ENCODE assay signal across 18 mouse cellular contexts in the genomic region with DNA sequence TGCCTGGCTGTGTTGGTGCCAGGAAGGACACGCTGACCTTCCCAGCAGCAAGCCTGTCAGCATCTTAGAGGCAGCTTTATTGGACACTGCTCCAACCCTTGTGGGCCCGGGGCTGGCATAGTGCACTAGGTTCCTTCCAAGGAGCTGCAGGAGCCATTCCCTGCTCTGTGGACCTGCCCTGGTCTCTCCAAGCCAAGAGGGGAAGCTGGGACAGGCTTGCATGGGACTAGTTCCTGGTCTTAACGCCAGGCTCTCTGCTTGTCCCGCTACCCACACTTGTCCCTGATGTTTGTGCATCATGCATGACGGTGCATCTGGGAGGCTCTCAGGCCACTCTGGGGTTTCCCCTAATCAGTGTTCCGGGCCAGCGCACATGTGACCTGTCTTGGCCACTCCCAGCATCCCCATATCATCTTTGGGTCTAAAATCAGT. TPM values are rescaled to one million over a fixed set of nuclear protein-coding genes. Genes with fewer than 3 reads are reported as not detected.
DNase-seq lines count a peak whose midpoint lies in the region; ATAC-seq and TF ChIP-seq lines count a peak whose summit lies in the region.
"Had no signal": no experiment of that assay in that cellular context is flagged by ENCODE, and none has a peak within 500 bp of the region (broad histone marks: within the 10 kb centered on the region; RNA-seq: fewer than 3 reads in every experiment).

No protein-coding gene starts in this region.

- H3K27ac ChIP-seq in hindbrain, embryonic 13.5 days = peak overlapping the region; percentile 23; the same call in 1 of the 2 replicates
- H3K27ac ChIP-seq in hindbrain, embryonic 11.5 days (ENCODE audit: low read depth, low read length) = no peak overlapping the region
- H3K27ac ChIP-seq in layer of hippocampus, adult 2 months = peak overlapping the region; percentile 93
- peak overlapping the region; percentile 67 for H3K27ac ChIP-seq in neural tube, embryonic 15.5 days (replicated peaks)
- H3K27ac ChIP-seq: heart, embryonic 10.5 days; midbrain, embryonic 10.5 days had no signal

- H3K27me3 ChIP-seq in hindbrain, embryonic 13.5 days = no peaks in the 10 kb centered on the region
- no peaks in the 10 kb centered on the region for H3K27me3 ChIP-seq in hindbrain, embryonic 11.5 days (ENCODE audit: control insufficient read depth, insufficient read depth, low read length)
- H3K27me3 ChIP-seq in neural tube, embryonic 15.5 days (replicated peaks) = no peaks in the 10 kb centered on the region

- WGBS in hindbrain, embryonic 13.5 days = 72% methylated on average over 7 of the region's 7 CpGs
- 63% methylated on average over 7 of the region's 7 CpGs for WGBS in hindbrain, embryonic 11.5 days
- 56% methylated on average over 7 of the region's 7 CpGs for WGBS in neural tube, embryonic 15.5 days

- H3K9ac ChIP-seq in hindbrain, embryonic 13.5 days = no peak overlapping the region
- no peak overlapping the region for H3K9ac ChIP-seq in hindbrain, embryonic 11.5 days (ENCODE audit: low read depth, low read length)
- no peak overlapping the region for H3K9ac ChIP-seq in neural tube, embryonic 15.5 days (replicated peaks)

- no peak overlapping the region for H3K4me2 ChIP-seq in hindbrain, embryonic 13.5 days
- no peak overlapping the region for H3K4me2 ChIP-seq in hindbrain, embryonic 11.5 days (replicated peaks; ENCODE audit: low read depth, low read length)
- no peak overlapping the region for H3K4me2 ChIP-seq in neural tube, embryonic 15.5 days
- H3K4me2 ChIP-seq: liver, embryonic 11.5 days had no signal

- DNase-seq in hindbrain, embryonic 11.5 days (ENCODE audit: low spot score) = no peak
- DNase-seq in layer of hippocampus, adult 2 months (ENCODE audit: low spot score in 2 of 2) = no peak
- DNase-seq in layer of hippocampus, postnatal 36 days = no peak
- DNase-seq in brain, adult 2 months (ENCODE audit: low read depth, low spot score) = peak; percentile 66
- no peak for DNase-seq in spleen, postnatal 10 days (ENCODE audit: low spot score in 2 of 2)
- DNase-seq: gastrocnemius, postnatal 36 days; lung, adult 2 months; lung, postnatal 4 days; thymus, adult 18-20 months had no signal

- ATAC-seq in hindbrain, embryonic 13.5 days (ENCODE audit: low FRiP score) = no peak
- no peak for ATAC-seq in hindbrain, embryonic 11.5 days (ENCODE audit: low FRiP score)
- no peak for ATAC-seq in neural tube, embryonic 15.5 days (ENCODE audit: low FRiP score)
- ATAC-seq: inflammation-experienced regulatory T-cells, adult 6 months had no signal

- no peaks in the 10 kb centered on the region for H3K9me3 ChIP-seq in hindbrain, embryonic 13.5 days
- H3K9me3 ChIP-seq in hindbrain, embryonic 11.5 days (ENCODE audit: control insufficient read depth, low read length) = no peaks in the 10 kb centered on the region
- no peaks in the 10 kb centered on the region for H3K9me3 ChIP-seq in neural tube, embryonic 15.5 days (replicated peaks)
- H3K9me3 ChIP-seq: G1E; heart, embryonic 10.5 days; midbrain, embryonic 10.5 days had no signal

- peaks cover 53% of the 10 kb centered on the region for H3K4me1 ChIP-seq in hindbrain, embryonic 13.5 days (replicated peaks)
- peaks cover 7% of the 10 kb centered on the region; the same call in 1 of the 2 replicates for H3K4me1 ChIP-seq in hindbrain, embryonic 11.5 days (replicated peaks; ENCODE audit: control insufficient read depth, insufficient read depth, low read length)
- peaks cover 62% of the 10 kb centered on the region for H3K4me1 ChIP-seq in neural tube, embryonic 15.5 days

- no peak overlapping the region for H3K4me3 ChIP-seq in hindbrain, embryonic 13.5 days
- H3K4me3 ChIP-seq in hindbrain, embryonic 11.5 days (ENCODE audit: low read depth, low read length) = no peak overlapping the region
- H3K4me3 ChIP-seq in layer of hippocampus, adult 2 months = no peak overlapping the region
- no peak overlapping the region for H3K4me3 ChIP-seq in neural tube, embryonic 15.5 days (replicated peaks)
- H3K4me3 ChIP-seq: erythroblast, embryonic 14.5 days; heart, embryonic 10.5 days; midbrain, embryonic 10.5 days had no signal

- H3K36me3 ChIP-seq in hindbrain, embryonic 13.5 days = no peaks in the 10 kb centered on the region
- H3K36me3 ChIP-seq in hindbrain, embryonic 11.5 days (ENCODE audit: control insufficient read depth, insufficient read depth, low read length) = no peaks in the 10 kb centered on the region
- H3K36me3 ChIP-seq in neural tube, embryonic 15.5 days = no peaks in the 10 kb centered on the region
- H3K36me3 ChIP-seq: G1E; heart, embryonic 10.5 days; midbrain, embryonic 10.5 days had no signal

- TF ChIP-seq CTCF in layer of hippocampus, adult 2 months (conservative IDR thresholded peaks at IDR 0.05) = no peak

RNA-seq across cellular contexts. Expression of a gene that starts 18.6 kb away (rescaled TPM):
- polyA plus RNA-seq in hindbrain, embryonic 13.5 days (2015; fragmentation: Nextera tagmentation; extraction: Ambion mirVana) = 24.6 and 26.7 TPM in 2 replicates
- polyA plus RNA-seq in hindbrain, embryonic 11.5 days (2014; fragmentation: Nextera tagmentation; extraction: Ambion mirVana) = 1.9 and 3.3 TPM in 2 replicates
- total RNA-seq in layer of hippocampus, adult 2 months (2021) = 100 to 1,000 TPM; 375 to 387 TPM
- 100 to 1,000 TPM; 402 to 415 TPM for total RNA-seq in layer of hippocampus, postnatal 36 days (2021)
- 56.3 and 72.9 TPM in 2 replicates for polyA plus RNA-seq in neural tube, embryonic 15.5 days (2015; fragmentation: Nextera tagmentation; extraction: Ambion mirVana)
- polyA plus RNA-seq: C2C12; erythroblast, embryonic 14.5 days; G1E had no signal

RNA-seq across cellular contexts. Expression of a gene that starts 56.4 kb away (rescaled TPM):
- polyA plus RNA-seq in hindbrain, embryonic 13.5 days (2015; fragmentation: Nextera tagmentation; extraction: Ambion mirVana) = 12.1 and 12.3 TPM in 2 replicates
- polyA plus RNA-seq in hindbrain, embryonic 11.5 days (2014; fragmentation: Nextera tagmentation; extraction: Ambion mirVana) = 10.4 and 12.2 TPM in 2 replicates
- total RNA-seq in layer of hippocampus, adult 2 months (2021) = 10 to 100 TPM; 29.5 to 31.9 TPM
- total RNA-seq in layer of hippocampus, postnatal 36 days (2021) = 10 to 100 TPM; 24.3 to 24.4 TPM
- 13.2 and 14.4 TPM in 2 replicates for polyA plus RNA-seq in neural tube, embryonic 15.5 days (2015; fragmentation: Nextera tagmentation; extraction: Ambion mirVana)
